Mouse (Mus musculus) liver, adult 2 months (tissue): ENCODE data around the gene BC048679. TPM values are rescaled to one million over a fixed set of nuclear protein-coding genes. Genes with fewer than 3 reads are reported as not detected.

ENCODE experiments used
- DNase-seq: peaks from one replicate; pipeline ENCODE4 v3.0.0-alpha.2; 2011; ENCODE audit warnings: low read depth, low spot score; ENCODE audit errors: extremely low read depth
- H3K27ac ChIP-seq: fragments of 200-500 bp; replicated peaks from 2 replicates; pipeline ENCODE4 v1.5.1; 2012; ENCODE audit warnings: low read depth, mild to moderate bottlenecking, control low read depth, inconsistent platforms, low read length; ENCODE audit not compliant: insufficient read depth
- H3K27me3 ChIP-seq: fragments of 200-500 bp; 2 replicates; pipeline ENCODE4 v1.6.1; 2012; ENCODE audit warnings: mild to moderate bottlenecking, moderate library complexity, low read length, inconsistent platforms; ENCODE audit not compliant: control insufficient read depth, insufficient read depth
- H3K36me3 ChIP-seq: fragments of 200-500 bp; 2 replicates; pipeline ENCODE4 v1.6.1; 2012; ENCODE audit warnings: low read length, inconsistent platforms; ENCODE audit not compliant: control insufficient read depth, insufficient read depth
- H3K4me1 ChIP-seq: fragments of 200-500 bp; 2 replicates; pipeline ENCODE4 v1.6.1; 2011; ENCODE audit warnings: low read length; ENCODE audit not compliant: control insufficient read depth, insufficient read depth
- H3K4me3 ChIP-seq: fragments of 200-500 bp; 2 replicates; pipeline ENCODE4 v1.5.1; 2011; ENCODE audit warnings: low read depth, mild to moderate bottlenecking, control low read depth, low read length, moderate library complexity; ENCODE audit not compliant: insufficient read depth
- H3K79me2 ChIP-seq: fragments of 200-500 bp; 2 replicates; pipeline ENCODE4 v1.6.1; 2012; ENCODE audit warnings: inconsistent platforms, mild to moderate bottlenecking, low read length, moderate library complexity; ENCODE audit not compliant: control insufficient read depth, insufficient read depth
- H3K9ac ChIP-seq: fragments of 200-500 bp; 2 replicates; pipeline ENCODE4 v1.6.1; 2012; ENCODE audit warnings: low read depth, mild to moderate bottlenecking, control low read depth, inconsistent platforms, low read length
- CTCF ChIP-seq: fragments of 200-500 bp; IDR thresholded peaks from 2 replicates; pipeline ENCODE4 v1.5.1; 2011; ENCODE audit warnings: low read depth, low read length, control low read depth
- POLR2A ChIP-seq: fragments of 200-500 bp; IDR thresholded peaks from 2 replicates; pipeline ENCODE4 v1.6.1; 2011; ENCODE audit warnings: low read length, control low read depth; ENCODE audit not compliant: insufficient read depth; ENCODE audit errors: extremely low read depth
- WGBS: fragments of 180-500 bp; shearing (Covaris S2); methylation state at CpG from one replicate; pipeline ENCODE4 v1.1.7; 2018; 5-methylcytosine and 5-hydroxymethylcytosine counted together
- polyA plus RNA-seq: library from polyadenylated mRNA; depleted of rRNA; stranded (reverse); fragments of >200 nt; gene quantifications from 2 replicates; pipeline ENCODE4 v1.2.3, GENCODE M21; 2012
- total RNA-seq: library from RNA; depleted of rRNA; stranded (reverse); fragments of >200 nt; gene quantifications from 2 replicates; pipeline ENCODE4 v1.2.3, GENCODE M21; 2014

The BC048679 gene
- total and polyA plus RNA-seq, 2 experiments = not detected

GRCm38 (mm10) chr7:81536478-81536877 is 38.4 kb upstream of the BC048679 start:
- Histone ChIP-seq H3K79me2 (no peaks in the 10 kb centered on the region), H3K9ac (no peak overlapping the region), H3K4me3 (no peak overlapping the region), H3K27me3 (no peaks in the 10 kb centered on the region), H3K4me1 (no peaks in the 10 kb centered on the region), H3K36me3 (peaks cover 27% of the 10 kb centered on the region), H3K27ac (no peak overlapping the region)
- no peak for DNase-seq
- no peak for TF ChIP-seq CTCF
- TF ChIP-seq POLR2A = no peak
- 93% methylated on average over 4 of the region's 4 CpGs for WGBS

GRCm38 (mm10) chr7:81531462-81531861 is 33.4 kb upstream of the BC048679 start:
- H3K4me3 ChIP-seq = no peak overlapping the region
- TF ChIP-seq POLR2A (no peak), CTCF (no peak)
- peaks cover 50% of the 10 kb centered on the region for H3K36me3 ChIP-seq
- no peaks in the 10 kb centered on the region; the same call in 1 of the 2 replicates for H3K79me2 ChIP-seq
- no peak for DNase-seq
- H3K27ac ChIP-seq = no peak overlapping the region
- WGBS = 87% methylated on average over 1 of the region's 1 CpGs
- no peak overlapping the region for H3K9ac ChIP-seq
- no peaks in the 10 kb centered on the region for H3K27me3 ChIP-seq
- H3K4me1 ChIP-seq = no peaks in the 10 kb centered on the region

GRCm38 (mm10) chr7:81528918-81529317 is 30.8 kb upstream of the BC048679 start:
- no peak overlapping the region for H3K27ac ChIP-seq
- no peak for DNase-seq
- H3K9ac ChIP-seq = no peak overlapping the region
- TF ChIP-seq CTCF (no peak), POLR2A (no peak)
- H3K27me3 ChIP-seq = no peaks in the 10 kb centered on the region
- peaks cover 9% of the 10 kb centered on the region; the same call in 1 of the 2 replicates for H3K79me2 ChIP-seq
- H3K4me3 ChIP-seq = no peak overlapping the region
- H3K4me1 ChIP-seq = peaks cover 4% of the 10 kb centered on the region
- peaks cover 44% of the 10 kb centered on the region for H3K36me3 ChIP-seq
- WGBS = 90% methylated on average over 8 of the region's 8 CpGs

- Histone ChIP-seq H3K4me1 (peaks cover 12% of the 10 kb centered on the region), H3K4me3 (peak overlapping the region; percentile 91), H3K27me3 (no peaks in the 10 kb centered on the region), H3K9ac (peak overlapping the region; percentile 57), H3K27ac (peak overlapping the region; percentile 74), H3K79me2 (peaks cover 10% of the 10 kb centered on the region; the same call in 1 of the 2 replicates), H3K36me3 (peaks cover 5% of the 10 kb centered on the region; the same call in 1 of the 2 replicates)
- DNase-seq = no peak
- WGBS = 1% methylated on average over 13 of the region's 13 CpGs
- TF ChIP-seq POLR2A = no peak
- TF ChIP-seq CTCF = no peak
Observed at GRCm38 (mm10) chr7:81523663-81524017, 25.6 kb upstream of the BC048679 start.

- Histone ChIP-seq H3K4me1 (peaks cover 12% of the 10 kb centered on the region), H3K79me2 (peaks cover 10% of the 10 kb centered on the region; the same call in 1 of the 2 replicates), H3K36me3 (peaks cover 5% of the 10 kb centered on the region; the same call in 1 of the 2 replicates), H3K27ac (peak overlapping the region; percentile 87), H3K4me3 (peak overlapping the region; percentile 91), H3K27me3 (no peaks in the 10 kb centered on the region), H3K9ac (peak overlapping the region; percentile 89)
- under 1% methylated on average over 31 of the region's 31 CpGs for WGBS
- DNase-seq = peak; percentile 87
- TF ChIP-seq CTCF (no peak), POLR2A (peak; percentile 89)
Observed at GRCm38 (mm10) chr7:81523008-81523662, 25.1 kb upstream of the BC048679 start.
